Mouse (Mus musculus) CH12.LX (cell line): ENCODE results near the gene Magi2. TPM values are rescaled to one million over a fixed set of nuclear protein-coding genes. Genes with fewer than 3 reads are reported as not detected.

Source experiments
- DNase-seq: peaks from one replicate; pipeline ENCODE4 v3.0.0-alpha.2; 2013; ENCODE audit errors: extremely low read depth
- H3K27ac ChIP-seq: 2 replicates; pipeline ENCODE4 v1.5.1; 2012; ENCODE audit warnings: low read depth, mild to moderate bottlenecking, control low read depth, moderate library complexity; ENCODE audit not compliant: insufficient read depth
- H3K27me3 ChIP-seq: replicated peaks from 2 replicates; pipeline ENCODE3; 2012; ENCODE audit warnings: inconsistent platforms
- H3K36me3 ChIP-seq, 2 experiments: replicated peaks in 1 of 2; 2 replicates each; pipeline versions ENCODE3 to v1.6.1; 2012; ENCODE audit warnings: inconsistent platforms in 1 of 2, low read length in 1 of 2, mild to moderate bottlenecking in 1 of 2, mixed read lengths in 1 of 2, moderate library complexity in 1 of 2; ENCODE audit not compliant: control insufficient read depth in 1 of 2, insufficient read depth in 1 of 2
- H3K4me1 ChIP-seq, 2 experiments: 2 replicates each; pipeline ENCODE4 v1.6.1; 2012; ENCODE audit warnings: inconsistent platforms in 1 of 2, moderate library complexity in 1 of 2; ENCODE audit not compliant: insufficient read depth in 2 of 2, control insufficient read depth in 1 of 2
- H3K4me2 ChIP-seq: 2 replicates; pipeline ENCODE4 v1.6.1; 2012; ENCODE audit warnings: low read depth, mild to moderate bottlenecking, control low read depth; ENCODE audit not compliant: poor library complexity, insufficient read depth, severe bottlenecking
- H3K4me3 ChIP-seq, 3 experiments: fragments of 150-350 bp in 1 of 3; sonication (generic) in 1 of 3; replicated peaks in 1 of 3; 2 replicates each; pipeline versions ENCODE3 to v1.5.1; 2011 to 2012; ENCODE audit warnings: low read depth in 2 of 3, low read length in 2 of 3, mild to moderate bottlenecking in 2 of 3, moderate library complexity in 2 of 3, control low read depth in 1 of 3, improper control_type of control experiment in 1 of 3, inconsistent platforms in 1 of 3, mixed read lengths in 1 of 3; ENCODE audit not compliant: poor library complexity in 1 of 3
- H3K79me2 ChIP-seq: replicated peaks from 2 replicates; pipeline ENCODE4 v1.6.1; 2012; ENCODE audit warnings: mild to moderate bottlenecking, moderate library complexity; ENCODE audit not compliant: control insufficient read depth, poor library complexity, insufficient read depth, severe bottlenecking; ENCODE audit errors: extremely low read depth
- H3K9ac ChIP-seq: 2 replicates; pipeline ENCODE4 v1.6.1; 2012; ENCODE audit warnings: low read depth, mild to moderate bottlenecking, control low read depth, moderate library complexity; ENCODE audit not compliant: insufficient read depth
- H3K9me3 ChIP-seq: replicated peaks from 2 replicates; pipeline ENCODE3; 2012; ENCODE audit warnings: low read length, inconsistent platforms, mixed read lengths
- BHLHE40 ChIP-seq: IDR thresholded peaks from 2 replicates; pipeline ENCODE4 v1.6.1; 2011; ENCODE audit warnings: mild to moderate bottlenecking, low read depth, low read length, improper control_type of control experiment
- CHD1 ChIP-seq: IDR thresholded peaks from 2 replicates; pipeline ENCODE4 v1.6.1; 2012; ENCODE audit warnings: low read depth, low read length, improper control_type of control experiment, inconsistent platforms
- CTCF ChIP-seq, 2 experiments: IDR thresholded peaks in 1 of 2; conservative IDR thresholded peaks in 1 of 2; 2 replicates each; pipeline ENCODE4 v1.5.1; 2011 to 2012; ENCODE audit warnings: low read depth in 2 of 2, low read length in 2 of 2, improper control_type of control experiment in 1 of 2, inconsistent platforms in 1 of 2, mild to moderate bottlenecking in 1 of 2, moderate library complexity in 1 of 2
- E2F4 ChIP-seq: IDR thresholded peaks from 2 replicates; pipeline ENCODE4 v1.6.1; 2011; ENCODE audit warnings: low read depth, low read length, improper control_type of control experiment; ENCODE audit not compliant: insufficient replicate concordance
- ELF1 ChIP-seq: IDR thresholded peaks from 2 replicates; pipeline ENCODE4 v1.6.1; 2014; ENCODE audit warnings: low read depth, mild to moderate bottlenecking, inconsistent platforms, low read length, improper control_type of control experiment
- EP300 ChIP-seq: IDR thresholded peaks from 2 replicates; pipeline ENCODE4 v1.6.1; 2011; ENCODE audit warnings: low read length, improper control_type of control experiment
- GABPA ChIP-seq: IDR thresholded peaks from 2 replicates; pipeline ENCODE4 v1.6.1; 2012; ENCODE audit warnings: low read depth, low read length, improper control_type of control experiment, inconsistent platforms; ENCODE audit not compliant: insufficient replicate concordance
- IRF4 ChIP-seq: IDR thresholded peaks from 2 replicates; pipeline ENCODE4 v1.6.1; 2014; ENCODE audit warnings: low read depth, mild to moderate bottlenecking, inconsistent platforms, low read length, improper control_type of control experiment
- JUN ChIP-seq: IDR thresholded peaks from 2 replicates; pipeline ENCODE4 v1.6.1; 2011; ENCODE audit warnings: low read depth, mild to moderate bottlenecking, low read length, improper control_type of control experiment, moderate library complexity; ENCODE audit not compliant: insufficient read depth
- JUND ChIP-seq: conservative IDR thresholded peaks from 2 replicates; pipeline ENCODE4 v1.6.1; 2011; ENCODE audit warnings: low read depth, low read length, improper control_type of control experiment
- KAT2A ChIP-seq: IDR thresholded peaks from 2 replicates; pipeline ENCODE4 v1.6.1; 2012; ENCODE audit warnings: low read length, improper control_type of control experiment, inconsistent platforms; ENCODE audit not compliant: insufficient replicate concordance
- MAX ChIP-seq: IDR thresholded peaks from 2 replicates; pipeline ENCODE4 v1.6.1; 2011; ENCODE audit warnings: low read length, improper control_type of control experiment
- MAZ ChIP-seq: IDR thresholded peaks from 2 replicates; pipeline ENCODE4 v1.6.1; 2012; ENCODE audit warnings: low read depth, mild to moderate bottlenecking, inconsistent platforms, low read length, improper control_type of control experiment, moderate library complexity
- MEF2A ChIP-seq: IDR thresholded peaks from 2 replicates; pipeline ENCODE4 v1.6.1; 2014; ENCODE audit warnings: low read depth, mild to moderate bottlenecking, inconsistent platforms, low read length, improper control_type of control experiment, borderline replicate concordance
- MYC ChIP-seq: IDR thresholded peaks from 2 replicates; pipeline ENCODE4 v1.6.1; 2011; ENCODE audit warnings: low read depth, mild to moderate bottlenecking, improper control_type of control experiment, low read length
- NELFE ChIP-seq: IDR thresholded peaks from 2 replicates; pipeline ENCODE4 v1.6.1; 2011; ENCODE audit warnings: low read depth, low read length, improper control_type of control experiment
- PAX5 ChIP-seq: IDR thresholded peaks from 2 replicates; pipeline ENCODE4 v1.6.1; 2012; ENCODE audit warnings: low read length, inconsistent platforms, mixed read lengths
- POLR2A ChIP-seq: IDR thresholded peaks from 2 replicates; pipeline ENCODE4 v1.6.1; 2011; ENCODE audit warnings: low read depth, mild to moderate bottlenecking, improper control_type of control experiment, low read length
- POLR2AphosphoS2 ChIP-seq: IDR thresholded peaks from 2 replicates; pipeline ENCODE4 v1.6.1; 2011; ENCODE audit warnings: low read depth, low read length, improper control_type of control experiment
- RAD21 ChIP-seq: IDR thresholded peaks from 2 replicates; pipeline ENCODE4 v1.6.1; 2011; ENCODE audit warnings: low read depth, mild to moderate bottlenecking, low read length, improper control_type of control experiment, moderate library complexity
- TBP ChIP-seq: conservative IDR thresholded peaks from 2 replicates; pipeline ENCODE4 v1.6.1; 2011; ENCODE audit warnings: low read depth, low read length, improper control_type of control experiment
- UBTF ChIP-seq: IDR thresholded peaks from 2 replicates; pipeline ENCODE4 v1.6.1; 2012; ENCODE audit warnings: low read depth, mild to moderate bottlenecking, inconsistent platforms, low read length, improper control_type of control experiment, moderate library complexity
- USF2 ChIP-seq: conservative IDR thresholded peaks from 2 replicates; pipeline ENCODE4 v1.6.1; 2011; ENCODE audit warnings: low read depth, low read length, improper control_type of control experiment
- ZNF384 ChIP-seq: IDR thresholded peaks from 2 replicates; pipeline ENCODE4 v1.6.1; 2012; ENCODE audit warnings: low read depth, low read length, improper control_type of control experiment, inconsistent platforms
- dilution Hi-C: fragments of 300-500 bp; cut with MboI; formaldehyde crosslinking; loops from 2 replicates; pipeline ENCODE4 v1.14.3; 2020; ENCODE audit warnings: low sequenced_read_pairs; ENCODE audit not compliant: extremely low pct_unique_long_range_greater_than_20kb, extremely low pct_ligation_motif_present
- in situ Hi-C: fragments of 300-500 bp; cut with MboI; formaldehyde crosslinking; loops from 3 replicates; pipeline ENCODE4 v1.14.3; 2019; ENCODE audit warnings: low sequenced_read_pairs, low pct_ligation_motif_present, low pct_unique_long_range_greater_than_20kb, mixed read lengths
- polyA plus RNA-seq: library from polyadenylated mRNA; unstranded; fragments of >175 nt; gene quantifications from 2 replicates; pipeline ENCODE4 v1.2.1, GENCODE M21; 2012; ENCODE audit warnings: low read depth; ENCODE audit not compliant: insufficient read length
- total RNA-seq, 2 experiments: library from RNA; depleted of rRNA; stranded (reverse); fragments of 300-350 nt in 1 of 2; fragments of >200 nt in 1 of 2; gene quantifications; 2 replicates each; pipeline ENCODE4 v1.2.3; 2012 to 2014

The Magi2 gene
- total and polyA plus RNA-seq, 3 experiments, result 0.37 to 0.63 (median 0.42) TPM

DNA sequence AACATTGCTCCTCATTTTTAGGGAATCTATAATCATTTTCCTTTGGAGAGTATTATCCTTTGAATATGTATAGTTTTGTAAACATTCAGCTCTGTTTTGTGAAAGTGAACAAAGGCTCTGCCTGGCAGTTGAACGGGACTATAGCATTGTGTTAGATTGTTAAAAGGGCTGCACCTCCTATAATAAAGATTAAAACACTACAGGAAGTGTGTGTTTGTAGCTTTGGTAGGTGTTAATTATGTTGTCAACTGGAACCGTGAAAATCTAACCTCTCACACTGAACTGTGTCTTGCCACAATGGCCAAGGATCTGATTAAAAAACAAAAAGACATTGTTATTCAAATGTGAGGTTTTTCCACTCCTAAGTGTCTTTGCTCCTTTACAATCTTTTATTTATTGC, 312.5 kb downstream of the Magi2 start:
- H3K4me2 ChIP-seq, result no peak overlapping the region
- no peaks in the 10 kb centered on the region for H3K36me3 ChIP-seq
- no peaks in the 10 kb centered on the region for H3K27me3 ChIP-seq
- H3K9ac ChIP-seq, result no peak overlapping the region
- no peaks in the 10 kb centered on the region for H3K79me2 ChIP-seq
- no peaks in the 10 kb centered on the region for H3K4me1 ChIP-seq
- no peak for TF ChIP-seq IRF4
- no peak for TF ChIP-seq GABPA
- TF ChIP-seq JUN, result no peak
- no peak for TF ChIP-seq MAZ
- no peak for TF ChIP-seq ELF1
- no peak for TF ChIP-seq CTCF (conservative IDR thresholded peaks at IDR 0.05 in 1 of 2, IDR thresholded peaks at IDR 0.05 in 1 of 2; ENCODE audit: low read depth in 2 of 2, low read length in 2 of 2)
- no peak for TF ChIP-seq MYC
- no peak for TF ChIP-seq USF2
- no peak for TF ChIP-seq CHD1
- TF ChIP-seq NELFE, result no peak
- no peak for TF ChIP-seq JUND
- TF ChIP-seq BHLHE40, result no peak
- TF ChIP-seq RAD21, result no peak
- TF ChIP-seq EP300, result no peak
- TF ChIP-seq POLR2AphosphoS2, result no peak
- TF ChIP-seq E2F4, result no peak
- no peak for TF ChIP-seq UBTF
- TF ChIP-seq POLR2A, result no peak
- dilution Hi-C loops (no loop called here), in situ Hi-C loops (no loop called here)
- H3K27ac ChIP-seq, result no peak overlapping the region
- H3K4me3 ChIP-seq, result no peak overlapping the region
- no peak for DNase-seq
- H3K9me3 ChIP-seq, result no peaks in the 10 kb centered on the region

DNA sequence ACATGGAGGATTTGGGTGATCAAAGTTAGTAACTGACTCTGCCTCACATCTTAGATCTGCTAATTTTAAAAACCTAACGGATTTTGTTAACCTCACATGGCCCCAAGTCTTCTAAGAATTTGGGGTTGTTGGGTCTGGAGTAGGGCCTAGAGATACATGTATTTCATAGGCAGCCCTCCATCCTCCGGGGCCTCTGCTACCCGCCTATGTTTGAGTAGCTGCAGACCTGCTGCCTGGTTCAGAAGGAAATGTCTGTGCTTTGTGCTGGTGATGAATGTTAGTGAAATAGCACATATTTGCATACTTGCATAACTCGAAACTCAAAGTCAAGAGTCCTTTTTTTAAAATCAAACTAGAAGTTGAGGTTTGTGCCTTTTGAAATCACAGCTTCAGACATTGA, 319.6 kb downstream of the Magi2 start:
- no peaks in the 10 kb centered on the region for H3K9me3 ChIP-seq
- no peak overlapping the region for H3K9ac ChIP-seq
- in situ Hi-C loops (no loop called here), dilution Hi-C loops (no loop called here)
- peaks cover 6 to 20% of the 10 kb centered on the region in 2 experiments; a peak in 2 of 4 replicates for H3K4me1 ChIP-seq
- no peak overlapping the region; the same call in 1 of the 2 replicates for H3K4me2 ChIP-seq
- H3K27ac ChIP-seq, result no peak overlapping the region
- TF ChIP-seq ZNF384, result no peak
- TF ChIP-seq CTCF (conservative IDR thresholded peaks at IDR 0.05 in 1 of 2, IDR thresholded peaks at IDR 0.05 in 1 of 2; ENCODE audit: low read depth in 2 of 2, low read length in 2 of 2), result no peak
- no peak for TF ChIP-seq EP300
- TF ChIP-seq E2F4, result no peak
- TF ChIP-seq TBP, result no peak
- no peak for TF ChIP-seq PAX5
- TF ChIP-seq KAT2A, result no peak
- no peak for TF ChIP-seq MEF2A
- no peak for TF ChIP-seq BHLHE40
- TF ChIP-seq MAX, result no peak
- H3K4me3 ChIP-seq, result no peak overlapping the region
- no peaks in the 10 kb centered on the region for H3K27me3 ChIP-seq
- DNase-seq, result peak; percentile 26
- no peaks in the 10 kb centered on the region for H3K79me2 ChIP-seq
- no peaks in the 10 kb centered on the region for H3K36me3 ChIP-seq
